In genomic region chr3:102045071-102045470, GRCm38 (mm10) we compare ENCODE assay signal across 13 mouse cellular contexts. TPM values are rescaled to one million over a fixed set of nuclear protein-coding genes. Genes with fewer than 3 reads are reported as not detected.
A peak's percentile ranks its signal among the peaks of the same experiment; 100 is the strongest.
DNase-seq lines count a peak whose midpoint lies in the region; ATAC-seq and TF ChIP-seq lines count a peak whose summit lies in the region.
"Had no signal": no experiment of that assay in that cellular context is flagged by ENCODE, and none has a peak within 500 bp of the region (broad histone marks: within the 10 kb centered on the region; RNA-seq: fewer than 3 reads in every experiment).

No protein-coding gene starts in this region.

- 27% methylated on average over 3 of the region's 3 CpGs for WGBS in heart, postnatal 0 days
- 20% methylated on average over 3 of the region's 3 CpGs for WGBS in heart, embryonic 11.5 days (ENCODE audit: insufficient replicate concordance)
- WGBS in lung, adult 2 months, result 29% methylated on average over 3 of the region's 3 CpGs

- H3K4me2 ChIP-seq in heart, postnatal 0 days (ENCODE audit: low read depth, low read length), result no peak overlapping the region
- no peak overlapping the region for H3K4me2 ChIP-seq in heart, embryonic 11.5 days
- H3K4me2 ChIP-seq: heart, embryonic 12.5 days had no signal

- TF ChIP-seq POLR2A in lung, adult 2 months (IDR thresholded peaks at IDR 0.05; ENCODE audit: borderline replicate concordance, extremely low read depth, low read depth, low read length), result no peak
- TF ChIP-seq POLR2A in cortical plate, adult 2 months (IDR thresholded peaks at IDR 0.05; ENCODE audit: extremely low read depth, insufficient read depth, low read length), result no peak

- no peak overlapping the region for H3K27ac ChIP-seq in heart, postnatal 0 days (ENCODE audit: low read depth)
- no peak overlapping the region for H3K27ac ChIP-seq in heart, embryonic 11.5 days (ENCODE audit: low read depth, low read length)
- H3K27ac ChIP-seq in cortical plate, adult 2 months (ENCODE audit: insufficient read depth, low read length), result no peak overlapping the region

- no peaks in the 10 kb centered on the region for H3K27me3 ChIP-seq in heart, postnatal 0 days (ENCODE audit: control insufficient read depth, insufficient read depth, low read length)
- no peaks in the 10 kb centered on the region for H3K27me3 ChIP-seq in heart, embryonic 11.5 days (ENCODE audit: control insufficient read depth, insufficient read depth, low read length)

- no peak for TF ChIP-seq EP300 in heart, postnatal 0 days (IDR thresholded peaks at IDR 0.05; ENCODE audit: low read depth)

- H3K9me3 ChIP-seq in heart, postnatal 0 days (replicated peaks; ENCODE audit: control insufficient read depth, low read length), result no peaks in the 10 kb centered on the region
- no peaks in the 10 kb centered on the region for H3K9me3 ChIP-seq in heart, embryonic 11.5 days (replicated peaks; ENCODE audit: control insufficient read depth, low read length)
- H3K9me3 ChIP-seq: heart, embryonic 12.5 days had no signal

- DNase-seq in heart, postnatal 0 days (ENCODE audit: low spot score), result no peak
- no peak for DNase-seq in lung, adult 2 months
- DNase-seq in lung, postnatal 14 days, result no peak
- DNase-seq in brain, adult 2 months (ENCODE audit: low read depth, low spot score), result peak; percentile 65
- DNase-seq in spleen, postnatal 14 days (ENCODE audit: low spot score in 2 of 2), result no peak
- DNase-seq: kidney, adult 18-20 months had no signal

- ATAC-seq in heart, postnatal 0 days (ENCODE audit: insufficient read depth, low read depth), result no peak
- ATAC-seq in heart, embryonic 11.5 days (replicated peaks; ENCODE audit: insufficient number of reproducible peaks, low FRiP score, low TSS enrichment), result no peak
- no peak for ATAC-seq in megakaryocyte progenitor cell, adult 5-6 weeks (replicated peaks; ENCODE audit: poor library complexity)

- TF ChIP-seq CTCF in heart, postnatal 0 days (IDR thresholded peaks at IDR 0.05; ENCODE audit: low read depth), result peak; percentile 47
- peak; percentile 18; the same call in 1 of the 2 replicates for TF ChIP-seq CTCF in lung, adult 2 months (IDR thresholded peaks at IDR 0.05; ENCODE audit: insufficient read depth, low read length)
- peak; percentile 49 for TF ChIP-seq CTCF in cortical plate, adult 2 months (IDR thresholded peaks at IDR 0.05; ENCODE audit: extremely low read depth, insufficient read depth, low read length)

- no peak overlapping the region for H3K4me3 ChIP-seq in heart, postnatal 0 days (ENCODE audit: low read depth, low read length)
- H3K4me3 ChIP-seq in heart, embryonic 11.5 days (ENCODE audit: low read depth, low read length), result no peak overlapping the region
- H3K4me3 ChIP-seq in lung, adult 2 months (replicated peaks; ENCODE audit: extremely low read depth, low read depth, low read length), result no peak overlapping the region
- no peak overlapping the region for H3K4me3 ChIP-seq in cortical plate, adult 2 months (ENCODE audit: insufficient read depth, low read length)
- H3K4me3 ChIP-seq: heart, embryonic 12.5 days had no signal

- H3K36me3 ChIP-seq in heart, postnatal 0 days (replicated peaks; ENCODE audit: control insufficient read depth, insufficient read depth, low read length), result no peaks in the 10 kb centered on the region
- no peaks in the 10 kb centered on the region for H3K36me3 ChIP-seq in heart, embryonic 11.5 days (ENCODE audit: control insufficient read depth, insufficient read depth, low read length)
- H3K36me3 ChIP-seq: heart, embryonic 12.5 days had no signal

- H3K9ac ChIP-seq in heart, postnatal 0 days (replicated peaks; ENCODE audit: low read depth, low read length), result no peak overlapping the region
- H3K9ac ChIP-seq in heart, embryonic 11.5 days (ENCODE audit: low read depth, low read length), result no peak overlapping the region
- H3K9ac ChIP-seq: heart, embryonic 12.5 days had no signal

- H3K4me1 ChIP-seq in heart, postnatal 0 days (ENCODE audit: control insufficient read depth, insufficient read depth), result no peaks in the 10 kb centered on the region
- H3K4me1 ChIP-seq in heart, embryonic 11.5 days (ENCODE audit: control insufficient read depth, insufficient read depth, low read length), result no peaks in the 10 kb centered on the region
- no peaks in the 10 kb centered on the region for H3K4me1 ChIP-seq in lung, adult 2 months (ENCODE audit: control insufficient read depth, insufficient read depth, low read length)
- H3K4me1 ChIP-seq in cortical plate, adult 2 months (ENCODE audit: control insufficient read depth, insufficient read depth, low read length), result no peaks in the 10 kb centered on the region
- H3K4me1 ChIP-seq: heart, embryonic 12.5 days had no signal

RNA-seq across cellular contexts. Expression of gene Nhlh2, which starts 35.2 kb away (rescaled TPM):
- total RNA-seq in heart, postnatal 0 days (2014; rRNA removed; ENCODE audit: low replicate concordance), result not detected in 2 replicates
- not detected in 2 replicates for polyA plus RNA-seq in heart, postnatal 0 days (2015; fragmentation: Nextera tagmentation; extraction: Ambion mirVana)
- 0.06 and 0.25 TPM in 2 replicates for polyA plus RNA-seq in heart, embryonic 11.5 days (2014; fragmentation: Nextera tagmentation; extraction: Ambion mirVana)
- not detected in 2 replicates for polyA plus RNA-seq in lung, adult 2 months (2012; rRNA removed)
- polyA plus RNA-seq in cortical plate, adult 2 months (2012; rRNA removed), result 0.02 and 0.13 TPM in 2 replicates
- not detected in 2 replicates for total RNA-seq in megakaryocyte progenitor cell, adult 5-6 weeks (2015)
- not detected in 2 replicates for total RNA-seq in megakaryocyte progenitor cell, adult 5-6 weeks (2017)
- total RNA-seq: common myeloid progenitor, adult 5-6 weeks; megakaryocyte, adult 5-6 weeks had no signal
- polyA plus RNA-seq: spleen, adult 2 months had no signal

RNA-seq across cellular contexts. Expression of gene Casq2, which starts 41.1 kb away (rescaled TPM):
- total RNA-seq in heart, postnatal 0 days (2014; rRNA removed; ENCODE audit: low replicate concordance), result 836 and 965 TPM in 2 replicates
- polyA plus RNA-seq in heart, postnatal 0 days (2015; fragmentation: Nextera tagmentation; extraction: Ambion mirVana), result 809 and 872 TPM in 2 replicates
- polyA plus RNA-seq in heart, embryonic 11.5 days (2014; fragmentation: Nextera tagmentation; extraction: Ambion mirVana), result 33.8 and 39.7 TPM in 2 replicates
- polyA plus RNA-seq in lung, adult 2 months (2012; rRNA removed), result 2.6 and 10.3 TPM in 2 replicates
- polyA plus RNA-seq in cortical plate, adult 2 months (2012; rRNA removed), result 5.4 and 6.4 TPM in 2 replicates
- total RNA-seq in megakaryocyte progenitor cell, adult 5-6 weeks (2015), result not detected in 2 replicates
- total RNA-seq in megakaryocyte progenitor cell, adult 5-6 weeks (2017), result not detected in 2 replicates
- total RNA-seq: common myeloid progenitor, adult 5-6 weeks; megakaryocyte, adult 5-6 weeks had no signal

Comparison
In these comparisons a context has a peak if more than half of its experiments do, and no peak if none do; other contexts are left out.
1. RNA of gene Casq2, which starts 41.1 kb away (polyA plus RNA-seq): 809 to 872 TPM in heart, postnatal 0 days; 33.8 to 39.7 TPM in heart, embryonic 11.5 days, 2.6 to 10.3 TPM in lung, adult 2 months and 5.4 to 6.4 TPM in cortical plate, adult 2 months; every median in the first group is over 10 times any median in the second.
2. Peak in every context shown above with its lines, with median percentiles within 50 percentile points of each other: CTCF ChIP-seq.